Mouse (Mus musculus) CH12.LX (cell line): ENCODE data around the gene Rab29.

ENCODE experiments used
- CHD2 ChIP-seq: IDR thresholded peaks from 2 replicates; pipeline ENCODE4 v1.6.1; 2011; ENCODE audit warnings: low read length, improper control_type of control experiment
- POLR2AphosphoS2 ChIP-seq: IDR thresholded peaks from 2 replicates; pipeline ENCODE4 v1.6.1; 2011; ENCODE audit warnings: low read depth, low read length, improper control_type of control experiment
- RCOR1 ChIP-seq: conservative IDR thresholded peaks from 2 replicates; pipeline ENCODE4 v1.6.1; 2012; ENCODE audit warnings: low read depth, mild to moderate bottlenecking, inconsistent platforms, low read length, improper control_type of control experiment
- TCF12 ChIP-seq: IDR thresholded peaks from 2 replicates; pipeline ENCODE4 v1.6.1; 2014; ENCODE audit warnings: low read depth, mild to moderate bottlenecking, inconsistent platforms, low read length, improper control_type of control experiment

- TF ChIP-seq CHD2 (no peak), POLR2AphosphoS2 (no peak), TCF12 (no peak), RCOR1 (no peak)
These were observed 5.2 kb upstream of the Rab29 start for GRCm38 (mm10) chr1:131861811-131862210.
